Mouse (Mus musculus): ENCODE measurements around the gene Dus3l.

DNA sequence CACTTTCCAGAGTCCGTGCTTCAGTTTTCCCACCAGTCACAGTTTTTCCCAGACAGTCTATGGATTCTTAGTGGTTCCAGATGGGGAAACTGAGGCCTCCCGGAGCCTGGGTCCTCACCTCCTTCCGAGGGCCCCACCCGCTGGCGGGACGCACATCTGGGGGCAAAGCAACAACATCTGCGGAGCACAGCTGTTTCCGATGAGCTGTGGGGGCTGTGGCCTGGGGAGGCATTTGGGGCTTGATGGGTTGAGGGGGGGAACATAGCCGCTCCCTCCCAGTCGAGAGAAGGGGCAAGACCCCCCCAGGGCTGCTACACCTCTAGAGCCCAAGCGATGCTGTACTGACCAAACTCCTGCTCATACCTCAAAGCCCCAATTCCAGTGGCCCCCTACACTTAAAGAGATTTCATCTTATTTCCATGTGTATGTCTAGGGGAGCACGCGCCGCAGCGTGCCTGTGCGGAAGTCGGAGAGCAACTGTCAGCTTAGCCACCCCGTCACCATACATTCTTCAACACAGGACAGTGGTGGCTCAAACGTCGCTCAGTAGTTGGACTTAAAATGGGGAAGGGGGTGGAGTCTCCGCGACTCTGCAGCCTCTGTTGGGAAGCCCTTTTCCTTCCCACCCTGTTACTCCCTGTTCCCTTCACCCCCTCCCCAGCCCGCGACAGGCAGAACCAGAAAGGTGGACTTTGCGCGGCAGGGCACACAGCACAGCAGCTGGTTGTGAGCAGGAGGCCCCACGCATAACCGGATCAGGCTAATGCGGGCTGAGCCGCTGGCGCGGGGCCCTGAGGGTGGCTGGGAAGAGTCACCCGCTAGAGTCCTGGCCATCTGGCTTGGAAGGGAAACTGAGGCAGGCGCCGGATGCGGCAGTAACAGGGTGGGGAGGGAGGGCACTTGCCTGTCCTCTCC, 10.0 kb upstream of the Dus3l start:
- TF ChIP-seq GATA1 (IDR thresholded peaks at IDR 0.05; ENCODE audit: low read depth, low read length) (no peak), EP300 (IDR thresholded peaks at IDR 0.05; ENCODE audit: low read depth in 1 of 2, low read length in 2 of 2) (no peak), MAX (IDR thresholded peaks at IDR 0.05; ENCODE audit: low read length) (no peak), ZC3H11A (IDR thresholded peaks at IDR 0.05; ENCODE audit: low read depth, low read length) (no peak), MAFK (IDR thresholded peaks at IDR 0.05; ENCODE audit: borderline replicate concordance, low read depth, low read length) (no peak), E2F4 (IDR thresholded peaks at IDR 0.05; ENCODE audit: borderline replicate concordance, low read depth, low read length) (no peak), CTCF (IDR thresholded peaks at IDR 0.05 in 2 of 3, conservative IDR thresholded peaks at IDR 0.05 in 1 of 3; ENCODE audit: control insufficient read depth in 1 of 3, insufficient read depth in 1 of 3, low read depth in 2 of 3, low read length in 3 of 3, poor library complexity in 1 of 3, severe bottlenecking in 1 of 3) (no peak), RCOR1 (IDR thresholded peaks at IDR 0.05; ENCODE audit: low read depth, low read length) (no peak), MYC (IDR thresholded peaks at IDR 0.05; ENCODE audit: low read depth, low read length) (no peak), USF1 (IDR thresholded peaks at IDR 0.05; ENCODE audit: low read depth, low read length) (no peak), ZNF384 (IDR thresholded peaks at IDR 0.05; ENCODE audit: low read depth, low read length) (no peak)

Data from MEL (cell line).